Comparison of ENCODE assay signal across 8 mouse cellular contexts in genomic region chr10:46697363-46698246, GRCm38 (mm10).
A peak's percentile ranks its signal among the peaks of the same experiment; 100 is the strongest.
DNase-seq lines count a peak whose midpoint lies in the region; ATAC-seq and TF ChIP-seq lines count a peak whose summit lies in the region.

No protein-coding gene starts in this region.

- 0 out of 2 replicates have a peak, but pooled peaks cover 3% of the 10 kb centered on the region for H3K4me1 ChIP-seq in limb, embryonic 11.5 days (ENCODE audit: control insufficient read depth, insufficient read depth, low read length)
- peaks cover 3% of the 10 kb centered on the region; the same call in 1 of the 2 replicates for H3K4me1 ChIP-seq in limb, embryonic 10.5 days
- no peaks in the 10 kb centered on the region for H3K4me1 ChIP-seq in heart, adult 2 months (ENCODE audit: control insufficient read depth, insufficient read depth, low read length)
- H3K4me1 ChIP-seq in midbrain, embryonic 13.5 days (replicated peaks) = peaks cover 8% of the 10 kb centered on the region; the same call in 1 of the 2 replicates

- H3K4me3 ChIP-seq in limb, embryonic 11.5 days (ENCODE audit: low read depth, low read length) = no peak overlapping the region
- H3K4me3 ChIP-seq in limb, embryonic 10.5 days = no peak overlapping the region
- no peak overlapping the region for H3K4me3 ChIP-seq in heart, adult 2 months
- H3K4me3 ChIP-seq in midbrain, embryonic 13.5 days (replicated peaks) = no peak overlapping the region

- no peaks in the 10 kb centered on the region for H3K9me3 ChIP-seq in limb, embryonic 11.5 days (ENCODE audit: control insufficient read depth, low read length)
- no peaks in the 10 kb centered on the region for H3K9me3 ChIP-seq in limb, embryonic 10.5 days (replicated peaks)
- H3K9me3 ChIP-seq in midbrain, embryonic 13.5 days = no peaks in the 10 kb centered on the region

- peak; percentile 32 for DNase-seq in limb, embryonic 11.5 days (ENCODE audit: low spot score)
- DNase-seq in limb, embryonic 10.5 days (ENCODE audit: low spot score) = no peak
- DNase-seq in cerebellum, adult 18-20 months = peak; percentile 15 to 16
- peak in 1 of 2 experiments; percentile 24 for DNase-seq in heart, adult 2 months
- peak; percentile 5 to 49 for DNase-seq in layer of hippocampus, adult 18-20 months (ENCODE audit: low spot score in 2 of 2)
- no peak for DNase-seq in thymus, postnatal 36 days
- no peak for DNase-seq in spleen, adult 12 weeks (ENCODE audit: low spot score)

- H3K9ac ChIP-seq in limb, embryonic 11.5 days (ENCODE audit: low read length) = no peak overlapping the region
- no peak overlapping the region for H3K9ac ChIP-seq in heart, adult 2 months (ENCODE audit: low read depth, low read length)
- H3K9ac ChIP-seq in midbrain, embryonic 13.5 days (replicated peaks) = no peak overlapping the region

- WGBS in limb, embryonic 11.5 days = 31% methylated on average over 2 of the region's 2 CpGs
- WGBS in limb, embryonic 10.5 days = 53% methylated on average over 2 of the region's 2 CpGs
- 19% methylated on average over 2 of the region's 2 CpGs for WGBS in heart, adult 2 months
- WGBS in midbrain, embryonic 13.5 days = 36% methylated on average over 2 of the region's 2 CpGs

- peak; percentile 57 for TF ChIP-seq CTCF in heart, adult 2 months (IDR thresholded peaks at IDR 0.05)

- intact Hi-C loops in heart, adult 2 months (cut with DNase I) = no loop called here

- H3K27me3 ChIP-seq in limb, embryonic 11.5 days (ENCODE audit: control insufficient read depth, insufficient read depth, low read length) = no peaks in the 10 kb centered on the region
- no peaks in the 10 kb centered on the region for H3K27me3 ChIP-seq in limb, embryonic 10.5 days (ENCODE audit: low read depth, poor library complexity, severe bottlenecking)
- no peaks in the 10 kb centered on the region for H3K27me3 ChIP-seq in heart, adult 2 months (ENCODE audit: control insufficient read depth, insufficient read depth, low read length)
- H3K27me3 ChIP-seq in midbrain, embryonic 13.5 days = no peaks in the 10 kb centered on the region

- H3K79me2 ChIP-seq in heart, adult 2 months (replicated peaks; ENCODE audit: control insufficient read depth, insufficient read depth, low read length) = no peaks in the 10 kb centered on the region

- TF ChIP-seq EP300 in heart, adult 2 months (IDR thresholded peaks at IDR 0.05; ENCODE audit: insufficient read depth, low read depth, low read length) = no peak

- no peak overlapping the region for H3K4me2 ChIP-seq in limb, embryonic 11.5 days (ENCODE audit: low read depth, severe bottlenecking)
- no peak overlapping the region for H3K4me2 ChIP-seq in midbrain, embryonic 13.5 days (replicated peaks)

- no peaks in the 10 kb centered on the region for H3K36me3 ChIP-seq in limb, embryonic 11.5 days (ENCODE audit: control insufficient read depth, insufficient read depth, low read length)
- no peaks in the 10 kb centered on the region for H3K36me3 ChIP-seq in limb, embryonic 10.5 days
- no peaks in the 10 kb centered on the region for H3K36me3 ChIP-seq in heart, adult 2 months (ENCODE audit: control insufficient read depth, insufficient read depth, low read length)
- no peaks in the 10 kb centered on the region for H3K36me3 ChIP-seq in midbrain, embryonic 13.5 days

- no peak overlapping the region for H3K27ac ChIP-seq in limb, embryonic 11.5 days (replicated peaks; ENCODE audit: low read depth, low read length)
- no peak overlapping the region for H3K27ac ChIP-seq in limb, embryonic 10.5 days
- H3K27ac ChIP-seq in heart, adult 2 months = no peak overlapping the region
- H3K27ac ChIP-seq in midbrain, embryonic 13.5 days = peak overlapping the region; percentile 51; the same call in 1 of the 2 replicates

- peak; percentile 77; the same call in 1 of the 2 replicates for ATAC-seq in limb, embryonic 11.5 days (ENCODE audit: insufficient number of reproducible peaks, low FRiP score, low TSS enrichment, low read depth)
- ATAC-seq in midbrain, embryonic 13.5 days = peak; percentile 98

- TF ChIP-seq POLR2A in heart, adult 2 months (IDR thresholded peaks at IDR 0.05; ENCODE audit: insufficient read depth, low read depth, low read length) = no peak

Comparison
In these comparisons a context has a peak if more than half of its experiments do, and no peak if none do; other contexts are left out.
1. DNase-seq: peak in limb, embryonic 11.5 days (single experiment), cerebellum, adult 18-20 months (2 of 2) and layer of hippocampus, adult 18-20 months (2 of 2); none in limb, embryonic 10.5 days (single experiment), thymus, postnatal 36 days (0 of 2) and spleen, adult 12 weeks (single experiment).